Mouse (Mus musculus) kidney, embryonic 15.5 days (tissue): ENCODE data around the gene Rfx5. TPM values are rescaled to one million over a fixed set of nuclear protein-coding genes. Genes with fewer than 3 reads are reported as not detected.
"Not testable (repeated sequence)": the region's sequence is repeated elsewhere in the genome, so short reads cannot be mapped to it uniquely, and the experiment has no call there.

Experiments
- ATAC-seq: fragments of 200-750 bp; cut with Nextera tagmentation; replicated peaks from 2 replicates; pipeline ENCODE4 v1.8.0; 2017; ENCODE audit warnings: moderate TSS enrichment; ENCODE audit not compliant: low FRiP score
- H3K27ac ChIP-seq: fragments of 300-500 bp; sonication (generic); 2 replicates; pipeline ENCODE4 v1.5.1; 2015; ENCODE audit warnings: mild to moderate bottlenecking, inconsistent platforms
- H3K27me3 ChIP-seq: fragments of 300-500 bp; sonication (generic); 2 replicates; pipeline ENCODE4 v1.6.1; 2015; ENCODE audit warnings: inconsistent platforms
- H3K36me3 ChIP-seq: fragments of 300-500 bp; sonication (generic); 2 replicates; pipeline ENCODE4 v1.6.1; 2015; ENCODE audit warnings: inconsistent platforms
- H3K4me1 ChIP-seq: fragments of 300-500 bp; sonication (generic); 2 replicates; pipeline ENCODE4 v1.6.1; 2015; ENCODE audit warnings: inconsistent platforms
- H3K4me2 ChIP-seq: fragments of 300-500 bp; sonication (generic); 2 replicates; pipeline ENCODE4 v1.6.1; 2015; ENCODE audit warnings: moderate library complexity, mild to moderate bottlenecking, inconsistent platforms
- H3K4me3 ChIP-seq: fragments of 300-500 bp; sonication (generic); replicated peaks from 2 replicates; pipeline ENCODE4 v1.5.1; 2015; ENCODE audit warnings: mild to moderate bottlenecking, inconsistent platforms
- H3K9ac ChIP-seq: fragments of 300-500 bp; sonication (generic); 2 replicates; pipeline ENCODE4 v1.6.1; 2015; ENCODE audit warnings: mild to moderate bottlenecking, inconsistent platforms
- H3K9me3 ChIP-seq: fragments of 300-500 bp; sonication (generic); replicated peaks from 2 replicates; pipeline ENCODE4 v1.6.1; 2016; ENCODE audit warnings: inconsistent platforms
- whole genome bisulfite sequencing: fragments of 180-500 bp; shearing (Covaris S2); methylation state at CpG from one replicate; pipeline ENCODE4 v1.1.7; 2015; ENCODE audit warnings: mixed read lengths; 5-methylcytosine and 5-hydroxymethylcytosine counted together
- polyA plus RNA-seq: library from polyadenylated mRNA; unstranded; fragments of >200 nt; fragmentation: Nextera tagmentation; extraction: Ambion mirVana; gene quantifications from 2 replicates; pipeline ENCODE4 v1.2.1, GENCODE M21; 2015

Rfx5 gene
- polyA plus RNA-seq, 1 experiment from 2014 or later, result 8.9 TPM

DNA sequence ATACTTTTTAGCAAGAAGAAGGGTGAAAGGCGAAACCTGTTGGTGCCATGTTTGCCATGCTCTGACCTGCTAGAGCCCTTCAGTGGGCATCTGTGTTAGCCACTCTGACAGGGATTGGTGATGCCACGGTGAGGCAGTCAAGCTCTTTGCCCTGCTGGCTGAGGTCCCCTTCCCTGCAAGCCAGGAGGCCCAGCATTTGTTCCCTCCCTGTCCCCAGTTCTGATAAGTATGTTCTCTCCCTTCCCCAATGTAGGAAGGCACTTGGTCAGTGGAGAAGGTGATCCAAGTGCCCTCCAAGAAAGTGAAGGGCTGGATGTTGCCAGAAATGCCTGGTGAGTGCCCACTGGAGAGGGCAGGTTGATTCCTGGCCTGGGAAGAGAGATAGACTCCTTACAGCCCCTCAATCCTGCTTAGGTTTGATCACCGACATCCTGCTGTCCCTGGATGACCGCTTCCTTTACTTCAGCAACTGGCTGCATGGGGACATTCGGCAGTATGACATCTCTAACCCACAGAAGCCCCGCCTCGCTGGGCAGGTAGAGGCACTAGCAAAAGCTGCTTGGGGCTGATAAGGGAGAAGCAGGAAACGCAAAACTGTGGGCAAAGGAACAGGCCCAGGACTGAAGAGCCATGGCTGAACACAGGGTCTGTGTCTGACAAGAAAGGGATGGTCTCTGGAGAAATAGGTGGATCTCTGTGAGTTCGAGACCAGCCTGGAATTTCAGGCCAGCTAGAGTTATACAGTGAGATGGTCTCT is 11.5 kb upstream of the Rfx5 start:
- H3K9ac ChIP-seq, H3K36me3 ChIP-seq, H3K4me2 ChIP-seq, H3K27me3 ChIP-seq, H3K9me3 ChIP-seq, H3K4me3 ChIP-seq, H3K27ac ChIP-seq, H3K4me1 ChIP-seq: not testable (repeated sequence)
- WGBS, result 73% methylated on average over 9 of the region's 9 CpGs
- 0 out of 2 replicates have a peak, but pooled peaks have one; percentile 12 for ATAC-seq

DNA sequence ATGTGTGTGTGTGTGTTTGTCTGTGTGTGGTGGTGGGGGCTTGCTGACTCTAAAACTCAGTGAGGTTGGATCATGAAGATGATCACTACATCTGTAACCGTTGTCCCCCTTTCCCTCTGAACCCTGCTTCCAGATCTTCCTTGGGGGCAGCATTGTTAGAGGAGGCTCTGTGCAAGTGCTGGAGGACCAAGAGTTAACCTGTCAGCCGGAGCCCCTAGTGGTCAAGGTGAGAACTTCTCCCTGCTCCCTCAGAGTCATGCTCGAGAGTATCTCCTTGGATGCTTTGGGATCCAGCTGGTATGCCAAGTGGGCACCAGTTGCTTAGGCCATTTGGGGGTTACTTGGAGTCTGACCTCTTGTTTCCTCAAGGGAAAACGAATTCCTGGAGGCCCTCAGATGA is 10.2 kb upstream of the Rfx5 start:
- not testable (repeated sequence) for H3K9ac ChIP-seq, H3K9me3 ChIP-seq, H3K36me3 ChIP-seq, ATAC-seq, H3K4me2 ChIP-seq, H3K4me3 ChIP-seq, H3K27me3 ChIP-seq, H3K27ac ChIP-seq, H3K4me1 ChIP-seq
- WGBS, result 31% methylated on average over 4 of the region's 4 CpGs

DNA sequence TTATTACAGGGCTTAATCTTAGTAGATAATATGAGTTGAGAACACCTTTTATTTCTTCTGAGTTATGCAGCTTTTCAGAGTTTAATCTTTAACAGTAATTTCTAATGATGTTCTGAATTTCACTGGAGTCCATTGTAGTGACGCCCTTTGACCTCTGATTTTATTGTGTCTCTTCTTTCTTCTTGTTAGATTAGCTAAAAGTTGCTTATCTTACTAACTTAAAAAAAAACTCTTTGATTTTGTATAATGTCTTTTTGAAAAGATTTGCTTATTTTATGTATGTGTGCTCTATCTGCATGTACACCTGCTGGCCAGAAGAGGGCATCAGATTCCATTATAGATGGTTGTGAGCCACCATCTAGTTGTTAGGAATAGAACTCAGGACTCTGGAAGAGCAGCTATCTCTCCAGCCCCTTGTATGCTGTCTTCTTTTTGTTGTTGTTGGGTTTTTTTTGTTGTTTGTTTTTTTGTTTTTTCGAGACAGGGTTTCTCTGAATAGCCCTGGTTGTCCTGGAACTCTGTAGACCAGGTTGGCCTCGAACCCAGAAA is 5.7 kb upstream of the Rfx5 start:
- no peaks in the 10 kb centered on the region for H3K36me3 ChIP-seq
- no peak for ATAC-seq

DNA sequence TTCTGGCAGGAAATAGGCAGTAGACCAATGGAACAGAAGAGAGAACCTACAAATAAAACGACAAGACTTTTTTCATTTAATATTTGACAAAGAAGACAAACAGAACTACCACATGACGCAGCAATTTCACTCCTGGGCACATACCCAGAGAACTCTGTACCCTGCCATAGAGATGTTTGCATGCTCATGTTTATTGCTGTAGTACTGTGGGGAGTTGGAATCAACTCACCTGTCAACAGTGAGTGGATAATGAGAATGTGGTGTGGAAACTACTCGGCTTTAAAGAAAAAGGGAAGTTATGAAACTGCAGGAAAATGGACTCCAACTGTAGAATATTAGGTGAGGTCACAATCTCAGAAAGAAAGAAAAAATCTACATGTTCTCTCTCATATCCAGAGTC is 4.2 kb upstream of the Rfx5 start:
- no peak overlapping the region for H3K4me3 ChIP-seq
- 83% methylated on average over 3 of the region's 3 CpGs for WGBS

More for the DNA sequence above, 5.7 kb upstream of the Rfx5 start:
- H3K9me3 ChIP-seq, result no peaks in the 10 kb centered on the region
- WGBS, result 75% methylated on average over 3 of the region's 3 CpGs
- no peak overlapping the region for H3K4me2 ChIP-seq
- peaks cover 9% of the 10 kb centered on the region for H3K4me1 ChIP-seq
- no peak overlapping the region for H3K27ac ChIP-seq
- H3K4me3 ChIP-seq, result no peak overlapping the region
- H3K27me3 ChIP-seq, result no peaks in the 10 kb centered on the region
- no peak overlapping the region for H3K9ac ChIP-seq

DNA sequence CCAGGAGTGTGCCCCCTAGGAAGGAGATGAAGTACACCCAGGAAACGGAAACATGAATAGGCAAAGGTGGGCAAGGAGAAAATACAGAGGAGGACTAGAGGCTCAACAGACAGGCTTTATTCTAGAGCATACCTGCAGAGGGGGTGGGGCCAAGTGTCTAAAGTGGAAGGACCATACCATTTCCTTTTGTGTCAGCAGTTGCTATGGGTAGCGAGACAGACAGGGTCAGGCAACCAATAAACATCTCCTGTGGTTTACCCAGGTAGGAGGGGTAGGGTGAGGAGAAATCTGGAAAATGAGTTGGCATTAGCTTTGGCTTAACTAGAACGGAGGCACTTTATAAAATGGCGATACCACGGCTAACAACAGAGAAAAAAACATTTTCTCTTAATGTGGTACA is 1.1 kb upstream of the Rfx5 start:
- Histone ChIP-seq H3K4me1 (peaks cover 20% of the 10 kb centered on the region), H3K9me3 (no peaks in the 10 kb centered on the region), H3K27ac (peak overlapping the region; percentile 96), H3K36me3 (peaks cover 25% of the 10 kb centered on the region), H3K4me2 (peak overlapping the region; percentile 76), H3K27me3 (no peaks in the 10 kb centered on the region), H3K9ac (no peak overlapping the region), H3K4me3 (peak overlapping the region; percentile 85)
- 67% methylated on average over 5 of the region's 5 CpGs for WGBS
- no peak for ATAC-seq

More for the DNA sequence above, 4.2 kb upstream of the Rfx5 start:
- Histone ChIP-seq H3K27ac (no peak overlapping the region), H3K27me3 (no peaks in the 10 kb centered on the region), H3K4me1 (peaks cover 9% of the 10 kb centered on the region), H3K4me2 (no peak overlapping the region), H3K9ac (no peak overlapping the region), H3K36me3 (no peaks in the 10 kb centered on the region), H3K9me3 (no peaks in the 10 kb centered on the region)
- no peak for ATAC-seq

DNA sequence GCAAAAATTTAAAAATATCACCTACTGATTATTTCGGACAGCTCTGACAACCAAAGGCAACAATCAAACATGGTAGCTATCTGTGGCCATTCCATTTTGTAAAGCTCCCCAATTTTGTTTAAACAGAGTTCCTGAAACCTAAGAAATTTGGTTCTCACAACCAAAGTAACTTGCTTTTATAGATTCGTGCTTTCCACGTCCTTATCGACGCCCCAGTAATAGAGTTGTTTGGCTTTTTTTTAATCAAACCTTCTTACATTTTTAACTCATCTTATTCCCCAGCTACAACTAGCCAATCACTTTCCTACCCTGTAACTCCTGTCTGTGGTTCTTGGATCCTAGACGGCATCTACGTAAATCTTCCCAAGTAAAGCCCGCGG is 501 bp upstream of the Rfx5 start:
- Histone ChIP-seq H3K4me1 (peaks cover 20% of the 10 kb centered on the region), H3K4me2 (peak overlapping the region; percentile 76), H3K27ac (peak overlapping the region; percentile 96), H3K4me3 (peak overlapping the region; percentile 85), H3K36me3 (peaks cover 31% of the 10 kb centered on the region), H3K9ac (peak overlapping the region; percentile 53), H3K9me3 (no peaks in the 10 kb centered on the region), H3K27me3 (no peaks in the 10 kb centered on the region)
- WGBS, result 11% methylated on average over 9 of the region's 9 CpGs
- ATAC-seq, result no peak

DNA sequence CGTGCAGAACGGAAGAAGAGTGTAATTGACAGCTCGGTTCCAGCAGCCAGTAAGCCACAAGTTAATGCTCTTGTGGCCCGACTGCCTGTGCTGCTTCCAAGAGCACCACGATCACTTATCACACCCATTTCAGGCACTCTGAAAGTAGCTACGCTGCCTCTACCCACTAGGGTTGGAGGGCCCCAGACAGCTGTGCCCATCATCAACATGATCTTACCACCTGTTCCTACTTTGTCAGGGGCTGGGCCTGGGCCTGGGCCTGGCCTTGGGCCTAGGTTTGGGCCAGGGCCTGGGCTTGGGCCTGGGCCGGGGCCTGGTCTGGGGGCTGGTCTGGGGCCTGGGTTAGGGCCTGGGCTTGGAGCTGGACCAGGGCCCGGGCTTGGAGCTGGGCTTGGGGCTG is 4.4 kb downstream of the Rfx5 start:
- no peaks in the 10 kb centered on the region for H3K9me3 ChIP-seq
- peaks cover 21% of the 10 kb centered on the region for H3K4me1 ChIP-seq
- H3K27me3 ChIP-seq, result no peaks in the 10 kb centered on the region
- no peak for ATAC-seq
- no peak overlapping the region for H3K9ac ChIP-seq
- no peak overlapping the region for H3K4me3 ChIP-seq
- peaks cover 42% of the 10 kb centered on the region for H3K36me3 ChIP-seq
- WGBS, result 92% methylated on average over 8 of the region's 8 CpGs
- no peak overlapping the region for H3K27ac ChIP-seq
- H3K4me2 ChIP-seq, result no peak overlapping the region

DNA sequence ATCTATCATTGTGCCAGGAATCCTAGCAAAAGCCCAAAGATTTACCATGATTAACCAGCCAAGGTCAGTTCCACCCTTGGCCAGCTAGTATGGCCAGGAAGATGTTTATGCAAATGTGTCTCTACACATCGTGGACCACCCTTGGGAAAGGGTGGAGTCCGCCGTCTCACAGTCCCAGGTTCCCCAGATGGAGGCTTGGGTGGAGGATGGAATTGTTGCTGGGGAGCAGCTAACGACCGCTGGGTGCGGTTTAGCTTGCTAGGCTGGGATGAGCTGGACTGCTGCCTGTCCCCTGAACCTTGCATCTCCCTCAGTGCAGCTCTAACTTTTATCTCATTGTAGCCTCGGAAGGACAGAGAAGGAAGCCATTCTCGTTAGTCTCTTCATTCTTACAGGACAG is 6.0 kb downstream of the Rfx5 start:
- peaks cover 19% of the 10 kb centered on the region for H3K4me1 ChIP-seq
- no peaks in the 10 kb centered on the region for H3K27me3 ChIP-seq
- no peak overlapping the region for H3K4me2 ChIP-seq
- WGBS, result 46% methylated on average over 8 of the region's 8 CpGs
- no peak overlapping the region for H3K4me3 ChIP-seq
- no peak overlapping the region for H3K27ac ChIP-seq
- no peak for ATAC-seq
- H3K9ac ChIP-seq, result no peak overlapping the region
- peaks cover 42% of the 10 kb centered on the region for H3K36me3 ChIP-seq
- H3K9me3 ChIP-seq, result no peaks in the 10 kb centered on the region

DNA sequence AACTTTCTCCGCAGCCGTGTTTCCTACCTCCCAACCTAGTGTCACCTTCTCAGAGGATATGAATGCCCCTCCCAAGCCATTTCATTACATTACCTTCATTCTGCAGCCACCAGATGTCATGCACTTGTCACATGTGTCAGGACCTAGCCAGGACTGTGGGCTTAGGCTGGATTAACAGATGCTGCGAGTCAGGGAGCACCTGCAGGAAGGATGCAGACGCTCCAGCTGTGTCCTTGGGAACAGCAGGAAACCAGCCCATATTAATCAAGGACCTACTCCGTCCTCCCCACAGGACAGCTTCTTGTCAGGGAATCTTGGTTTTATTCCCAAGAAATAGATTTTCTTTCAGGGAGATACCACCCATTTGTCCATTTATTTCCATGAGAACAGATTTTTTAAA is 6.4 kb downstream of the Rfx5 start:
- Histone ChIP-seq H3K4me1 (peaks cover 15% of the 10 kb centered on the region), H3K9ac (no peak overlapping the region), H3K27me3 (no peaks in the 10 kb centered on the region), H3K4me3 (no peak overlapping the region), H3K27ac (no peak overlapping the region), H3K36me3 (peaks cover 42% of the 10 kb centered on the region), H3K4me2 (no peak overlapping the region), H3K9me3 (no peaks in the 10 kb centered on the region)
- ATAC-seq, result no peak
- 60% methylated on average over 5 of the region's 5 CpGs for WGBS

DNA sequence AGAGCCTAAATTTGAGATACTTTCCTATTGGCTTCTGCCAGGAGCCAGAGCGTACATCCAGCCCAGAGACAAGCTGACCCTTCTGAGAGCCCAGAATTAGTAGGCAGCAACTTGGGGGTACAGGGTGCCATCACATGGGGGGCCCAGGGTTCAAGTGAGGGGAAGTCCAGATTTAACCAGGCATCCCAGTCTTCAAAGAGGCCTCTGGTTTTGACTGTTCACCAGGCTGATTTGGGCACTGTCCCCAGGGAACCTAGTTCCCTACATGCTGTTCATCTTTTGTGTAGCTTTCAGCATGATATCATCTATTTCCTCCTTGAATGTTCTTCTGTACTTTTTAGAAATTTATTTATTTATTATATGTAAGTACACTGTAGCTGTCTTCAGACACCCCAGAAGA is 11.1 kb downstream of the Rfx5 start:
- Histone ChIP-seq H3K27ac (no peak overlapping the region), H3K4me2 (no peak overlapping the region), H3K9ac (no peak overlapping the region), H3K9me3 (no peaks in the 10 kb centered on the region), H3K4me3 (no peak overlapping the region), H3K4me1 (peaks cover 4% of the 10 kb centered on the region; the same call in 1 of the 2 replicates), H3K36me3 (no peaks in the 10 kb centered on the region), H3K27me3 (no peaks in the 10 kb centered on the region)
- no peak for ATAC-seq
- WGBS, result 97% methylated on average over 1 of the region's 1 CpGs

DNA sequence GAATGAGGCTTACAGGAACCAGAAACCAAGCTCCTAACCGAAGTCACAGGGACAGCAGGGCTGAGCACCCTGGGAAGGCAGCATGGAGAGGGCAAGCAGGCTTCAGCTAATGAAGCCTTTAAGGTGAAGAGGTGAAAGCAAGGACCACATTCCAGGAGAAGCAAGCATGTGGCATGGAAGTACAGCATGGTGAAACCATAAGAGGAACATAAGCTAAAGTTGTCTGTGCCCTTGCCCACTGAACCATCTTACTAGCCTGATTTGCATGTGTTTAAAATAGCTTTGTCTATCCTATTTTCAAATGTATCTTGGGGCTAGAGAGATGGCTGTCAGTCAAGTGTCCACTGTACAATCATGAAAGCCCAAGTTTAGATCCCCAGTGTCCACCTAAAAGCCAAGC is 12.0 kb downstream of the Rfx5 start:
- 74% methylated on average over 1 of the region's 1 CpGs for WGBS
- Histone ChIP-seq H3K27me3 (no peaks in the 10 kb centered on the region), H3K4me3 (no peak overlapping the region), H3K4me2 (no peak overlapping the region), H3K36me3 (no peaks in the 10 kb centered on the region), H3K27ac (no peak overlapping the region), H3K4me1 (no peaks in the 10 kb centered on the region), H3K9me3 (no peaks in the 10 kb centered on the region), H3K9ac (no peak overlapping the region)
- ATAC-seq, result no peak

DNA sequence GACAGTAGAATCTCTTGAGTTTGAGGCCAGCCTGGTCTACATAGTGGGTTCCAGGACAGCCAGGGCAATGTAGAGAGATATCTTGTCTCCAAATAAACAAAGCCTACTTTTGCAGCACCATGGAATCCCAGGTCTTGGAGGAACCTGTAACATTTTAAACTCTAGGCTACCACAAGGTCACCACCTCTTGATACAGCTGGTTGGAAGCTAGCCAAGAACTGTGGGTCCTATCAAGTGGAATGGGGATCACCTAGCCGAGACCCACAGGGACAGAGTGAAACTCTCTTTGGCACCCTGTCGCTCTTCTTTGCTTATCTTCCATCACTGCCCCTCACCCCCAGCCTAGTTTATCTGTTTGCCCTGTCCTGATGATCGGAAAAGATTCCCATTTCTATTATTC is 18.7 kb downstream of the Rfx5 start:
- no peak overlapping the region for H3K4me3 ChIP-seq
- no peak overlapping the region for H3K9ac ChIP-seq
- no peaks in the 10 kb centered on the region for H3K9me3 ChIP-seq
- WGBS, result 86% methylated on average over 3 of the region's 3 CpGs
- H3K27ac ChIP-seq, result no peak overlapping the region
- H3K4me1 ChIP-seq, result peaks cover 16% of the 10 kb centered on the region
- H3K36me3 ChIP-seq, result peaks cover 8% of the 10 kb centered on the region
- no peak overlapping the region for H3K4me2 ChIP-seq
- no peak for ATAC-seq
- H3K27me3 ChIP-seq, result no peaks in the 10 kb centered on the region

DNA sequence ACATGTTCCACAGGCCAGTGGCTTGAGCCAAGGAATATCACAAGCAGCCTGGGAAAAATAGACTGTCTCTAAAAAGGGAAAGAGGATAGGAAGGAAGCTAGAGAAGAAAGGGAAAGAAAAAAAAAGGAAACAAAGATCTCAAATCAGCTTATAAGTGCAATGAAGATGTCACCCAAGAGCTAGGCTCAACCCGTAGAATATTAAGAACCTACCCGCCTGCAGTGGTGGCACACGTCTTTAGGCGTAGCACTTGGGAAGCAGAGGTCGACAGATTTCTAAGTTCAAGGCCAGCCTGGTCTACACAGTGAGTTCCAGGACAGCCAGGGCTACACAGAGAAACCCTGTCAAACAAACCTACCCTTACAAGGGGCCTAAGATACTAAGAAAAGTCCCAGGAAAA is 19.7 kb downstream of the Rfx5 start:
- Histone ChIP-seq H3K4me3 (peak overlapping the region; percentile 95), H3K36me3 (peaks cover 12% of the 10 kb centered on the region), H3K4me2 (peak overlapping the region; percentile 66), H3K27ac (no peak overlapping the region), H3K4me1 (peaks cover 16% of the 10 kb centered on the region), H3K9ac (no peak overlapping the region), H3K9me3 (no peaks in the 10 kb centered on the region), H3K27me3 (no peaks in the 10 kb centered on the region)
- ATAC-seq, result no peak
- WGBS, result 91% methylated on average over 5 of the region's 5 CpGs
